Mouse (Mus musculus) spleen, adult 18-20 months (tissue): ENCODE data around the gene Col18a1.

Experiments used
- DNase-seq, 2 experiments: peaks; one replicate each; pipeline ENCODE4 v3.0.0; 2022; ENCODE audit warnings: mixed read lengths in 2 of 2

The Col18a1 gene

DNA sequence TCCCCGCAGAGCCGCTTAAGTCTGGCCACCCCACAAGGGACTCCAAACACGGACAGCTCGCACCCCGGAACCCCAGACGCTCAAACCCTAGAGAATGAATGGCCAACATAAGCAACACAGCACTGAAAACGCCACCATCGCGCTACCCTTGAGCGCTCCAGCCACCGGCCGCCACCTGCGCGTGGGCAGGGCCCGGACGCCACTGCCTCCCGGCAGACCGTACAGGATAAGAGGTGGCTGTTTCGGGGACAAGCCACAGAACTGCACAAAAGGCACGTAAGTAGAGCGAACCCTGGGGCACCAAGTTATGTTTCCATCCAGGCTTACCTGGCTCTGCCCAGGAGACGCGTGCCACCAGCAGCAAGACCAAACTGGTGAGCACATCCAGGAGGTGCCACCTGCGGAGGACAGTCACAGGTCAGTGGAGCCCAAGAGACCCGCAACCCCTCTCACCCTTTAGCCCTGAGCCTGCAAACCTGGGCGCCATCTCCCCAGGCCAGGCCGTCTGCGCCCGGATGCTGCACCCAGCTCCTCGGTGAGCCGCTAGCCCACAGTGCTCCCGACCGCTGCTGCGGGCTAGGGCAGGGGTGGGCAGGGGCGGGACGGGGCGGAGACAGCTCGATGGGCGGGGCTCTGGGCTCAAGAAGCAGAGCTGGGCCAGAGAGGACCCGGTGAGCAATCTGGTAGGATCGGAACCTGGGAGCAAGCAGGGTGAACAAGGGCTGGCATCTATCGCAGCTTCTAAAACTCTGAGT, at the start of gene Col18a1:
Gene Col18a1 (minus strand): TSS at position 586 of the 755 bp plus-strand sequence.
- no peak for DNase-seq

DNA sequence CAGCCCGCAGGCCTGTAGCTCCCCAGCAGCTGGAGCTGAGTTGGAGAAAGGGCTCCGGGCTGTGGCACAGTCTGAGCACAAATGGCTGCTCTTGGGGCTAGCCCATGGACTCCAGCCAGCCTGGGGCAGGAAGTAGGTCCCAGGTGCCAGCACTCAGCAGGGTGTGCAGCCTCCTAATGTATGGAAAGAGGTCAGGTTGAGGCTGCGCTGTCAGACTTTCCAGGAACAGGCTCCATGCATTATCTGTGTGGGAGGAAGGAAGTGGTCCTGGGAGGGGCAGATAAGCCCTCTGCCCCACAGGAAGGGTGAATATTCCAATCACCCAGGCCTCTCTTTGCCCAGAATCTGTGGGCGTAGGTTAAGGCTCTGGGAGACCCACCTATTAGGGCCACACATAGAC, 49.3 kb upstream of the Col18a1 start:
- no peak for DNase-seq

DNA sequence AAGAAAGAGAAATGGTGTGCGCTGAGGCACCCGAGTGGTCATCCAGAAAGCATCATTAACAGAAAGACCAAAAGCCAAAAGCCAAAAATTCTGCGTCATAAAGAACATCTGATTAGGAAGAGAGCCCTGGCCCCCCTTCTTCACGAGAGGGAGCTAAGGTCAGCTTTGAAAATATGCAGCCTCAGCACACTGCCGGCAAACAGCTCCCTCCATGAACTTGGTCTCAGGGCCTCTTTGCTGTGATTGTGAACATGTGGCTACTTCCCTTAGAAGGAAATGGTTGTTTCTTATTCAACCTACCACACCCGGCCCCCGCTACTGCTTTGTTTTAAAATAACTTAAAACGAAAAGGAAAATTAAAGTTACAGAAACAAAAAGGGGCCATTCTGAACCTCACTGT, 48.2 kb upstream of the Col18a1 start:
- DNase-seq = no peak

DNA sequence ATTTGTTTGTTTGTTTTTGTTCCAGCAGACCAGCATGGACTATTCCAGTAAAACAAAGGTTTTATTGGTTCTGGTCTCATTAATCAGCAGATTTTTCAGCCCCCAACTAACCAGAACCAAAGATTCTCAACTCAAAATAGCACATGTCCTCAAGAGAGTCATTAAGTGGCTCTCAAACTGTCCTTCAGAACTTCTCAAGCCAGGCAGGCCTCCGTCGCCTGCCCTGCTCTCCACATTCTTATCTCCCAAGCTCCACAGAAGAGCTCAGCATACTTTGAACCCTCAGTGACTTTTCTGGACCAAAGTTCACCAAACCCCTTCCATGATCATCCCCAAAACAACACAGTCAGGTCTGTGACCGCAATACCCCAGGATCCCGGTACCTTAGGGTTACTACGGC, 47.1 kb upstream of the Col18a1 start:
- DNase-seq = no peak

DNA sequence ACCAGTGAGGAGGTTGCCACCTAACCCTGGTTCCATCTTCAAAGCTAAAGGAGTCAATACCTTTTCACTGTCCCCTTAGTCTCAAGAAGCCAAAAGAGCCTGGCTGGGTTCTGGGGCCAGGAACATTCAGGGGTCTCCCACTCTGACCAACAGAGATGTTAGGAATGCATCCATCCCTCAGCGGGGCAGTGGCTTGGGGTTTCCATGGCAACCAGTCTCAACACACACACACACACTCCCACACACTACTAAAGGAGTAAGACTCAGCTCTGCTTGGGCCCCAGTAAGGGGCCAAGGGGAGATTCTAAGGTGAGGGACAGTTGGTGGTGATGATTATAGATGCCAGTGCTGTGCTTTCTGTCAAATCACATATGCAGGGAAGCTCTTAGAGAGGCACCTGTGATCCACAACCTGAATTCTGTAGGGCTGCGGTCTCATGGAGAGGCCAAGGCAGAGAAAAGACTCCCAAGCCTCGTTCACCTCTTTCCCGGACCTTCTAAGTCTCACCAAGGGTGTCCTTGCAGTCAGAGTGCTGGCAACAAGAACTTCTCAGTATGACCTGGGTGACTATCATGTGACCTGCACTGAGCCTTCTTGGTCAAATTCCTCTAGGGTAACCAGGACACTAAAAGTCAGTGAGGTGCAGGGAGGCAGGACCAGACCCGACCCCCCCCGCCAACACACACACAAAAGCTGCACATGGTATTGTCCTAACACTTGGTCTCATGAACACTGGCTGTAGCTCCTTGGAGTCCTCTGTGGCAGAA, 46.2 kb upstream of the Col18a1 start:
- DNase-seq = no peak

DNA sequence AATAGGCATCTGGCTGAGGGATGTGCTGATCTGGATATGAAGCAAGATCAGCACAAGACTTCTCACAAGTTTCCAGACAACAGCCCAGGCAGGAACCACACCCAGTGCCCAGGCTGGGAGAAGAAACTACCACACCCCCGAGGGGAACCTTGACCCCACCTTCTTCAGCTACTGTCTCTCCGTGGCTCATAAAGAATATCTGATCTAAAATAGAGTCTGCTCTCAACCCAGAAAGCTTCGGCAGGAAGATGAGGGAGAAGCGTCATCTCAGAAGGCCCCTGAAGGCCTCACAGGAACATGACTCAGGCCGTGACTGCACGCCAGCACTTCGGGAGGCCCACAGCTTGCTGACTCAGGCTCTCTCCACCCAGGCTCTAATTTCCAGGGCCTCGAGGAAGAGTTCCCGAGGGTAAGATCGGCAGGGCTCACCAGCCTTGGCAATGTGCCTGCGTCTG, 44.8 kb upstream of the Col18a1 start:
- peak in 1 of 2 experiments; percentile 3 for DNase-seq

DNA sequence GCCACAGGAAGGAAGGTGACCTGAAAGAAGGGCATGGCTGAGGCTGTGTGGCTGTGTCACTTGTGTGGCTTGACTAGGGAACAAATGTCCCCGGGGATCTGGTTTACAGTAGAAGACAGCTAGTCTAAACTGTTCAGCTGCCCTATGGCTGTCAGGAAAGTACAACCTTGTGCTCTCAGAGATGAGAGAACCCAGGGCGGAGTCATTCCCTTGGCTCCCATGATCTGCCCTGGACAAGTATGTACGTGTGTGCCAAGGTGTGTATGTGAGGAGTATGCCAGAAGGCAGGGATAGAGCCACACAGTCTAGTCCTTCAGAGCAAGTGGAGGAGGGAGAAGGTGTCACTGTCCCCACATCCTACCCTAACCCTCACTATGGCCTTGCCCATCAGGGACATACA, 44.3 kb upstream of the Col18a1 start:
- DNase-seq = no peak

DNA sequence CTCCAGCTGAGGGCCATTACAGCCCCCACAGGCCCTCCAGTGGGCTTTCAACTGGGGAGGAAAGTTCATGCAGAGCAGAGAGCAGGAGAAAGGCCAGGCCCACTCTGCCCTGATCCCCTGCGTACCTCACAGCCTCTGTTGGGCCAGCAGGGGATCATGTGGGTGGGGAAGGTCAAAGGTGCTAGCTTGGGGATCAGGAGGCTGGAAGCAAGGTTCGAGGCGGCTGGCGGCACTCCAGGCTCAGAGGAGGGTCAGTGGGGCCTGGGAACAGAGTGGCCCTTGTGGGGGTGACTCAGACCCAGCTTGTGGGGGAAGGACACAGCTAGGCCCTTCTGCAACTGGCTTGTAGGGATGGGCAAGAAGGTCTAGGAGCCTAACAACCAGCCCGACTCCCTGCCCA, 42.9 kb upstream of the Col18a1 start:
- no peak for DNase-seq

DNA sequence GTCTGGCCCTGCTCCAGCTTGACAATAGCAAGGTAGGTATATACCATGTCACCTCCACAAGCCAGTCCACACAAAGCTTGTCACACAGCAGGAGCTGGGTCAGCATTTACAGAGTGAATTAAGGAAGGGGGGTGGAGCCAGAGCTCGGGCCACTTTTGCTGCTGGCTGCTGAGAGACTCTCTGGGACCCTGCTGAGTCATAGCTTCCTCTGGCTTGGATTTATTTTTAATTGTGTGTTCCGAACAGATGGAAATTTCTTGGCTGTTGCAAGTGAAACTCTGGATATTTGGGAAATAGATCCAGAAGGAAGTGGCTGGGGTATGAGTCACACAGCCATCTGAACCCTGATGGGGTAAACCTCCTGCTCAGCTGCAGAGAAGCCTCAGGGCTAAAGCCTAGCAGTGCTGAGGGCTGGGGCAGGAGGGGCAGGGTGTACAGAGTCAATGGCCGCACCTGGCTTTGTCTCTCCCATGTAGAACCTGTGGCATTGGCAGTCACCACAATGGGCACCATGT, 40.3 kb upstream of the Col18a1 start:
- DNase-seq = no peak

DNA sequence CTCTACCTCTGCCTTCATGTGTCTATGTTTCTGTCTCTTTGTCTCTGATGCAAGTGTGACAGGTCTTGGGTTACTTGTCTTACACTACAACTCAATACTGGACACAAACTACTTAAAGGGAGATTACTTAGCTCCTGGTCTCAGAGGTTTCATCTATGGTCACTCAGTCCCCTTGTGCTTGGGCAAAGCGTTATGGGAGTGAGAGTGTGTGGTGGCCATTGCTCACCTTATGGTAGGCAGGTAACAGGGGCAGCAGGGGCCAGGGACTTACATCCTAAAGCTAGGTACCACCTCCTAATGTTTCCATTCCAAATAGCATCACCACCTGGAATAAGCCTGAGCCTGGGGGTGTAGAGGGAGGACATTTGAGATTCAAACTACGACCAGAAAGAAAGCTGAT, 39.8 kb upstream of the Col18a1 start:
- DNase-seq = no peak

DNA sequence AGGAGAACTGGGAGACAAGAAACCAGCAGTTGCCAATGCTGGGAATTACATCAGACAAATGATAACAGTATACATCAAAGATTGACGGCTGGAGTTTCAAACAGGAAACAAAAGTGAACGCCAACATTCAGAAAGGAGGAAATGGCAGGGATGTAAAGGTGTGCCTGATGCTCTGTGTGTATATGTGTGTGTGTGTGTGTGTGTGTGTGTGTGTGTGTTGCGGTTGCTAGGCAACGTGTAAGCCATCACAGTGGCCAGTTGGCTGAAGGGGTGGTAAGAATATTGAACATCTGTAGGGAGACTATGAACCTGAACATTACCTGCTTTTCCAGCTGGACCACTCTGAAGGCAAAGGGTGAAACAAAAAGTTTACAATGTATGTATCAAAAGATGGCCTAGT, 37.6 kb upstream of the Col18a1 start:
- DNase-seq = no peak

DNA sequence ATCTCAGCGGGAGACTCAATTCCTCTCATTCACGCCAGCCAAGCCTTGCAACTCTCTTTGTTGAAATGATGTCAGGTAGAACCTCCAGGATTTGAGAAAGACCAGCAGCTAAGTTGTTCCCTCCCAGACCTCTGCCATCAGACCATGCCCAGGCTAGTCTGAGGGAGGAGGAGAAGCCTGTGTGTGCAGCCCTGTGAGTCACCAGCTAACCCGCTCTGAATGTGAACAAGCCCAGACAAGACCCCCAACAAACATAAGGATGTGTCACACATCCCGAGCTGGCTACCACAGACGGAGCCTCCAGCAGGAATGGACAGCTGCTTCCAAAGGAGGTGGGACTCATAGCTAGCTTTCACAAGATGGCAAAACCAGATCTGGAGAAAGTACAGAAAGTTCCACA, 35.6 kb upstream of the Col18a1 start:
- no peak for DNase-seq

DNA sequence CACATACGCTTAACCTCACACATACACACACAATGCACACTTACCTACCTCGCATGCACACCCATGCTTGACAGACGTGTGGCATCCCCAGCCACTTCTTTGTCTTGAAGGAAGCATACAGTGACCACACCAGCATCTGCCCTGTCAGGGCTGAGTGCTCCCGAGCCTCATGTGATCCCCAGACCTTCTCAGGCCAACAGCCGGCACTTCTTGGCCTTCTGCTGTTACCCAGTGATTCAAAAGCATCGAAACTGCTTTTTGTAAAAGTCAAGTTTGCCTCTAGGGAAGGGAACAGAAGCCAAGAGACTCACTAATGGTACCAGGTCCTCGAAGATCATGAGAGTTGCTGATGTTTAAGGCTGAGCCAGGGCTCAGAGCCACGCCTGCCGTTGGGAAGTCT, 33.9 kb upstream of the Col18a1 start:
- DNase-seq = no peak

DNA sequence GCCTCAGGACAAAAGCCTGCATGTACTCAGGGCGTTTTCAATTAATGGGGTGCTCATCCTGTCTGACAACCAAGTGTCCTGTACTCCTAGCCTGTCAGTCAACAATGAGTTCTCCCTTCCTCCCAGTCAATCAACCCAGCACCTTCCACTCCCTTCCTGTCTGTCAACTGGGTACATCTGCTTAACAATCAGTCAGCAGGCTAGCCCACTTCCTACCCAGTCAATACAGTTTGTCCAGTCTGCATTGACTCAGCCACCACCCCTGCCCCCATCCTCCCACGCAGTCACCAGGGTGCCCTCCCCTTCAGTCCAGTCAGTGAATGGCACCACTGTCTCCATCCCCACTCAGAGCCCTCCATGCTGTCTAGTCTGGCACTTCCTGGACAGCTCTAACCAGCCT, 32.9 kb upstream of the Col18a1 start:
- DNase-seq = no peak

DNA sequence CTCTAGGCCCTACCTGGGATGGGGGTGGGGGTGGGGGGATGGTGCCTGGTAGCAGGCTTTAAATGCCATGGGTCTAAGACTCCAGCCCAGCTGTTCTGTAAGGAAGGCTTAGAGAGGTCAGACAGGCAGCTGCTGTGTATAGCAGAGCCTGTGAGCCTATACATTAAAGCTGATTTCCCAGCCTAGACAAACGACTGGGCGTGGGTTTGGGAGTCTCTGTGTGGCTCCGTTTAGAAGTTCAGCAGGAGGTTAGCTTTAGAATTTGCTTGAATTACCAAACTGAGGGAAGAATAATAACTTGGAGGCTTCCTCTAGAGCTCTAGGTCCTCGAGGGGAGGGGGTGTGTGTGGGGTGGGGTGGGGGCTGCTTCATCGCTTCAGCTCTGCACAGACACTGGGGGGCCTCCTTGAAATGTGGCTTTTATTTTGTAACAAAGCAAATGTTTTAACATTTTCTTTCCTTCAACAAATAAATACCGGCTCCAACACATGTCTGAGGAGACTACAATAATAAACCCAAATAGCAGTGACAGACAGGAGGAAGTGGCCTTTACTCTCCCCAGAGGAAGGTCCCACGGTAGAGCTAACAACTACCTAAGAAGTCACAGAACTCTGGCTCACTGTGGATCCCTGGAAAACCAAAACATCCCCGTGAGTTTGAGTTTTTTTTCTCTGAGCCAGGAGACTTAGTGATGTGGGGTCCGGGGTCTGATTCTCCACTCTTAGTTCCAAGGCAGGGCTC, 31.3 kb upstream of the Col18a1 start:
- no peak for DNase-seq

DNA sequence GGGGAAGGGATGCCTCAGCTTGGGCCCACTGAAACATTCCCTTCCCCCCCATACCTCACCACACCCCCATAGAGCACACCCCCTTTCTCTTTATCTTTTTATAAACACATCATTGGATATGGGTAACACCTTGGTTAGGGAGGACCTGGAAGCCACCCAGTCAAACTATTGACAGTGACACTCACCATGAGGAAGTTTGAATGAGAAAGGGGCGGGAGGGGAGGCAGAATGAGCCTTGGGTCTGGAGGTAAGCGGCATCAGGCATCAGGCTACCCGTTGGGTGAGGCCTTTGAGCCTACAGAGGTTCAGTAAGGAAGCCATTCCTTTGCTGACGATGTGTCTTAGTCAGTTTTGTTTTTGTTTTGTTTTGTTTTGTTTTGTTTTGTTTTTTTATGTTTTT, 30.3 kb upstream of the Col18a1 start:
- no peak for DNase-seq

DNA sequence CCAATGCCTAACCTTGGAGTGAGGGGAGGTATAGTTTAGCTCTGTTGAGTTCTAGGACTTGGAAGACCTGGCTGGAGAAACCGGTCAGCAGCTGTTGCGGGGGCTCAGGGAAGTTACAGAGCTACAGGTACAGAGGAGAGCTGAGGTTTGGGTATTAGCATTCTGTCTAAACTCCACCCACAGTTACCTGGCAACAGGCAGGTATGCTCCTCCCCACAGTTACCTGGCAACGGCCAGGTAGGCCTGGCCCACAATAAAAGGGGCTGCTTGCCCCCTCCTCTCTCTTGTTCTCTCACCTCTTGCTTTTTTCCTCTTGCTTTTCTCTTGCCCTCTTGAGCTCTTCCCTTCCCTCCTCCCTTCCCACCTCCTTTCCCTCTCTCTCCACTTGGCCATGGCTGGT, 29.8 kb upstream of the Col18a1 start:
- no peak for DNase-seq

DNA sequence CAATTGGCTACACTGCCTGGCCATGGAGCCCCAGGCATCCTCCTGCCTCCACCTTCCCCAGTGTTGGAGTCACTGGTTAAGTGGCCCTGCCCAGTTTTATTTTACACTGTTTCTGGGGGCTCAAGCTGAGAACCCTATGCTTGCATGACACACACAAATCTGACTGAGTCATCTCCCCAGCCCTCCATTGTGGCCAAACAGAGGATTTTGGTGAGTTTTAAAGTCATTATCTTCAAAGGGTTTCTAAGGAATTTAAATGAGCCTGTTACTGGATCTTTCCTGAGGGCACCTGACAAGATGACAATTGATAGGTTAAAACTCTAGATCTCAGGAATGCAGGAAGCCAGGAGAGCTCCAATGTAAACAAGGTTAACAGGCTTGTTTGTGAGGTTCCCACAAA, 27.1 kb upstream of the Col18a1 start:
- no peak for DNase-seq

DNA sequence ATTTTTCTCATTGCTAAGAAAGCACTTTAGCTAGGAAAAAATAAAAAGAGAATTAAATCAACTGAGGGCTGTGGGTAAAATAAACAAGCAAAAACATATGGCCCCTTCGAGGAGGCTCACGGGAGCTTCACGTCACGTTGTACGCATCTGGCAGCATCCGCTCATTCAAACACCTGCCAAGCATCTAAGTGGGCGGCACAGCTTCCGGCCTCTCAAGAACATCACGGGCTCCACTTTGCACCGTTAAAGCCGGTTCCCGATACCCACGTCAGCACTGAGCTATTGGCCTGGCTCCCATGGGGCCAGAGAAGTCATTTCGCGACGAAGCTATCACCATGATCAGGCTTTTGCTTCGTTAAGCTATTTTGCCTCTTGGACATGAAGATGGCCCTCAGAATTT, 26.4 kb upstream of the Col18a1 start:
- DNase-seq = no peak

DNA sequence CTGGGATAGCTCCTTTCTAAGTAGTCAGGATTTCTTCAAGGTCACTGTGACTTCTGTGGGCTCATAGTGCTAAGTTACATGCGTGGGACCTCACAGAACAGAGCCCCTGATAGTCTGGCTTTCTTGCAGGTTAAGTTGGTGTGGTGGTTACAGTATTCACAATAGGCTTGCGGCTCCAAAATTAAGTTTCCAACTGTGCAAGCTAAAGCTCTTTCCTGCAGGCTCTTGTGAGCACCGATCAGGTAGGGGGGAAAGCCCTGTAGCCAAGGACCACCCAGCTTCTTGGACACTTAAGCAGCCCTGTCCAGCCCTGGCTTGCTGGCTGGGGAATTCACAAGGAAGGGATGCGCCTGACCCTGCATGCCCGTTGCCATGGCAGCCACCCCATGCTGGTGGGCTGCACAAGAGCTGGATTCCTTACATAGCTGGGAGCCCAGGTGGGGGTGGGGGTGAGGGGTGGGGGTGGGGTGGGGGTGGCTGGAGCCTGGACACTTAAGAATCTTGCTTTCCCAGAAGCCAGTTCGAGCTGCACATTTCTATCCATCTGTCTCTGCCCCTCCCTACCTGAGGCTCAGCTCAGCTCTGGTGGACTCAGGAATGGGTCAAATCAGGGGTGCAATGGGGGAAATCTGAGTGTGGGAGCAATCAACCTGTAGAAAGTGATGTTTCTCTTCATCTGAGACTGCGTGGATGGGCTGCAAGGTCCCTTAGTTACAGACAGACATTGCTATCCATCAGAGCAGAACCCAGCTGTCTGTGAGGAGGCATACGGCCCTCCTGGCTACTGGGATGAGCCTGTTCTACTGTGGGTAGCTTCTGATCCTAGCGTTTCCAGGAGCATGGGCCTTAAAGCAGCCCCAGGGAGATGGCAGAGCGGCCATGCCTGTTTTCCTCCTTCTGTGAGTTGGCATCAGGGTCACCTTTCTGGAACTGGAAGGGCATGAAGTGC, 24.9 kb upstream of the Col18a1 start:
- DNase-seq = no peak

DNA sequence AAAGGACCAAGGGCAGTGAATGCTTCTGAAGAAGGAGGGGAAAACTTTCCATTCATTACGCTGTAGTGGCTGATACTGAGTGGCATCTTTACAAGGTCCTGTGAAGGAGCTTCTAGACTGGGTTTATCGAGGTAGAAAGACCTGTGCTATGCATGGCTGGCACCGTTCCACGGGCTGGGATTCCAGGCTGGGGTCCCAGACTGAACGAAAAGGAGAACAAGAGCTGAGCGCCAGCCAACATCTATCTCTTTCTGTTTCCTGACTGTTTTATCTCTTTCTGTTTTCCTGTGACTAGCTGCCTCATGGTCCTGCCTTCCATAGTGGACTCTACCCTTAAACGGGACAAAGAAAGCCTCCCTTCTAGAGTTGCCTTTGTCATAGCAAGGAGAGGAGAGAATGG, 21.1 kb upstream of the Col18a1 start:
- DNase-seq = no peak

DNA sequence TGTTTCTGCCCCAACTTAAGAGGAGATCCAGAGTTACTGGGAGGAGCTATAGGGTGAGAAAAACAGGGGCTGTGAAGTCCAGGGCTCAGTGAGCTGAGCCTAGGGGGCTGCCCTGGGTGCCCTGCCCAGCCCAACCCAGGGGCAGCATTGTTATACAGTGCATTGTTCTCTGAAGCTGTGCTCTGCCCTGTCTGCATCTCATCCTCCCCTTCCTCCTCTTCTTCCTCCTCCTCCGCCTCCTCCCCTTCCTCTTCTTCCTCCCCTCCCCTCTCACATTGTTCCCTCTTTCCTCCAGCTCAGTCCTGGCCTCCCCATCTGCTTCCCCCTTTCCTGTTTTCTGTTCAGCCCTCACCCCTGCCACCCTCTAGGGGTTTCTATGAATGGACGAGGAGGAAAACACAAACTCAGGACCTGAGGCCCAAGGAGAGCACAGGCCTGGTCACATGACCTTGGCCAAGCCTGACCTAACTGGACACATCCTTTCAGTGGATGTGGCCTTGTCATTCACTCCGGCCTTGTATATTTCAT, 16.5 kb upstream of the Col18a1 start:
- no peak for DNase-seq
